Mouse (Mus musculus) olfactory bulb, adult 2 months (tissue): ENCODE results near the gene Sec24b. TPM values are rescaled to one million over a fixed set of nuclear protein-coding genes. Genes with fewer than 3 reads are reported as not detected.

Experiments
- H3K27ac ChIP-seq: fragments of 200-500 bp; 2 replicates; pipeline ENCODE4 v1.5.1; 2012; ENCODE audit warnings: low read depth, low read length; ENCODE audit not compliant: insufficient read depth
- H3K4me1 ChIP-seq: fragments of 200-500 bp; 2 replicates; pipeline ENCODE4 v1.6.1; 2012; ENCODE audit warnings: low read length; ENCODE audit not compliant: control insufficient read depth, insufficient read depth
- H3K4me3 ChIP-seq: fragments of 200-500 bp; 2 replicates; pipeline ENCODE4 v1.5.1; 2012; ENCODE audit warnings: mild to moderate bottlenecking, low read depth, low read length, moderate library complexity; ENCODE audit not compliant: insufficient read depth
- CTCF ChIP-seq: fragments of 200-500 bp; IDR thresholded peaks from 2 replicates; pipeline ENCODE4 v1.5.1; 2012; ENCODE audit warnings: low read depth, mild to moderate bottlenecking, low read length, moderate library complexity; ENCODE audit not compliant: insufficient read depth
- POLR2A ChIP-seq: fragments of 200-500 bp; IDR thresholded peaks from 2 replicates; pipeline ENCODE4 v1.6.1; 2012; ENCODE audit warnings: mild to moderate bottlenecking, low read depth, low read length, moderate library complexity; ENCODE audit not compliant: insufficient read depth
- WGBS: fragments of 180-500 bp; shearing (Covaris S2); methylation state at CpG from one replicate; pipeline ENCODE4 v1.1.7; 2018; 5-methylcytosine and 5-hydroxymethylcytosine counted together
- polyA plus RNA-seq: library from polyadenylated mRNA; stranded (reverse); fragments of >200 nt; gene quantifications from 2 replicates; pipeline ENCODE4 v1.2.4, GENCODE M21; 2012; ENCODE audit warnings: low replicate concordance; ENCODE audit not compliant: missing spikeins, insufficient read depth, insufficient read length

The Sec24b gene
- polyA plus RNA-seq, 1 experiment, result not detected

DNA sequence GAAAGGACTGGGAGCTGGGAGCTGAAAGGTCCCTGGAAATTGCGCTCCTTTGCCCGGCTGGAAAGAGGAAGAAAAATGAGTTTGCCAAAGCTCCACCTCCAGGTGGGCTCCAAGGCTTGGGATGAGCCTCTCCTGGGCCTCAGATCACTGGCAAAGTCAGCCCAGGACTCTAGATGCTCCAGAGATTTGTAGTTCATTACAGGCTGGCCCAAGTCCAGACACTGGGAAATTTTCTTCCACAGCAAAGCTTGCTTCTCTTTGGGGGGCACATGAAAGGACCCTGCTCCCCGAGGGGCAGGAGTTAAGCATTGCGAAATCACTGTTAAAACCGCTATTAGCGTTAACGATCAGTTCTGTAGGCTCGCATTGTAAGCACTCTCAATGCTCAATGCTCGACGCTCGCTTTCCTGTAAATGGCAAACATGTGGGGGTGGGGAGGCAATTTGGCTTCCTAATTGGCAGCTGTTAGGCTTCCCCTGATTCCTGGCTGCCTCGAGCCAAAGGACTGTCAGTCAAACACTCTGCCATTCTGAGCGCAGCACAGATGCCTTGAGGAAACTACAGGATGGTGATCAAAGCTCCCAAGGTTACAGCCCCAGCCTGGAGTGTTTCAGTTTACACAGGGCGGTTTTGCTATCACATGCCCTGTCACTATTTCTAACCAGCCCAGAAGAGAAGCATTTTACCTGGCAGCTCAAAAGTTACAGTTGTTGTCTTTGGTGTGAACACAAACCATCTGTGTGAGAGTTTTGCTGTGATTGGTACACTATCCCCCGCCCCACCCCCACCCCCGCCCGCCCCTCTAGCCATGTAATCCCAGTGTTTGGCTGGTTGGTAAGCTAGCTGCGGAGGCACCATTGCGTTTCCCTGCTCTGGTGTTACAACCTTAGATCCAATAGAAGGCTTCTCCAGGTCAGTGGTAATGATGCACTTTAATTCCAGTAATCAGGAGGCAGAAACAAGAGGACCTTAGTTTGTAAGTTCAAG lies 90.5 kb downstream of the Sec24b start:
- Histone ChIP-seq H3K27ac (no peak overlapping the region), H3K4me3 (peak overlapping the region; percentile 61), H3K4me1 (peaks cover 16% of the 10 kb centered on the region)
- 10% methylated on average over 19 of the region's 19 CpGs for WGBS
- TF ChIP-seq POLR2A, result no peak

DNA sequence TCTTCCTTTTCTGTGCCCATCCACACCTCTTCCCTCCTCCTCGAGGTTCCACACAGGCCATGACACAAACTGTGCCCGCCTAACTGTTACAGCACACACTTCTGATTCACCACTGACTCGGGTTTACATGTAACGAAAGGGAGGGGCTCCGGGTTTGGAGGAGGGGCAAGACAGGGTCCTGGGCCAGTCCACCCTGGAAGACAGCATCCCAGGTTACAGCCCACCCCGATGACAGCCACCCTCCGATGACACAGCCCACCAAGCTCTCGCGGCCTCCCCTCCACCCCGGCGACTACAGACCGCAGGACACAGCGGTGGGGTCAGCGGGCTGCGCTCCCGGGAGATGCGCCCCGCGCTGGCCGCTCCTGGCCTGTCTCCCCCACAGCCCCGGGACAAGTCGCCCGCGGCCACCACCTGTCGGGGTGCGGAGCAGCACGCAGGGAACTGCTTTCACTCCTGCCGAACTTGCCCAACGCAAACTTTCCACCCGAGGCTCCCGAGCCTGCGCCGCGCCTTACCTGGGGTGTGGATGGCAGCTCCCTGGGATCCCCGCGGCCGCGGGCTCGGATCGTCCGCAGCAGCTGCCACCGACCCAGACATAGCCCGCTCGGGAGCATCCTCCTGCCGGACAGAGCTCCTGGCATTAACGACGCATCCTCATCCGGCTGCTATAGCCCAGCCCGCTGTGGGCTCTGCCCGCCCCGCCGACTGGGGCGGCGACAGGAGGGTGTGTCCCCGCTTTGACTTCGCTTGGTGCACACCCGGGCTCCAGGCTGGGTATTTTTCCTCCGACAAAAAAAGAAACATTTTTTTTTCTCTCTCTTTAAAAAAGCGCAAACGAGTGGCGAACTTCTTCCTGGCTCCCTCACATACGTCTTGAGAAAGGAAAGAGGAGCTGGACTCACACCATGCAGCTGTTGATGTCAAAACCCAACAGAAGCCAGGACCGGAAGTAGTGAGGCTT lies 91.6 kb downstream of the Sec24b start, which contains the start of gene Mcub:
TSS of gene Mcub (minus strand) at position 775 of the 964 bp plus-strand sequence.
- no peak within 1 kb of the TSS for H3K27ac ChIP-seq
- no peak for TF ChIP-seq CTCF
- no peak for TF ChIP-seq POLR2A
- peaks cover 18% of the 10 kb centered on the region for H3K4me1 ChIP-seq
- peak within 1 kb of the TSS; percentile 61 for H3K4me3 ChIP-seq
- WGBS, result under 1% methylated on average over 63 of the region's 63 CpGs

DNA sequence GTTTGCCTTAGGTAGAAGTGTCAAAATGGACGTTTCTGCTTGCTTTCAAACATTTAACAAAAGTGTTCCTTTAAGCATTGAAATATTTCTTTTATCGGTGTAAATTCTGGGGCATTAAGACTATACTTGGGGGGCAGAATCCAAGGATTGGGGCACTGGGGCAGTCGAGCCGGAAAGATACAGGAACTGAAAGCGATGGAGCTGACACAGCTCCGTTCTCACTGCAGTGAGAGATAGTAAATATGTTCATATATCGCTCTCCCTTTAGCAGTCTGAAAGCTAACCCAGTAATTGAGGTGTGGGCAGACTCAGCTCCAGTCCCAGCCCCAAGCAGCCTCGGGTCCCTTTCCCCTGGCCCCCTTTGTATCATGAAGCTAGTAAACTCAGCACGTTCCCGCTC lies 92.3 kb downstream of the Sec24b start:
- H3K4me1 ChIP-seq, result peaks cover 18% of the 10 kb centered on the region
- H3K4me3 ChIP-seq, result peak overlapping the region; percentile 61
- H3K27ac ChIP-seq, result no peak overlapping the region
- TF ChIP-seq POLR2A (no peak), CTCF (no peak)
- 29% methylated on average over 10 of the region's 10 CpGs for WGBS

DNA sequence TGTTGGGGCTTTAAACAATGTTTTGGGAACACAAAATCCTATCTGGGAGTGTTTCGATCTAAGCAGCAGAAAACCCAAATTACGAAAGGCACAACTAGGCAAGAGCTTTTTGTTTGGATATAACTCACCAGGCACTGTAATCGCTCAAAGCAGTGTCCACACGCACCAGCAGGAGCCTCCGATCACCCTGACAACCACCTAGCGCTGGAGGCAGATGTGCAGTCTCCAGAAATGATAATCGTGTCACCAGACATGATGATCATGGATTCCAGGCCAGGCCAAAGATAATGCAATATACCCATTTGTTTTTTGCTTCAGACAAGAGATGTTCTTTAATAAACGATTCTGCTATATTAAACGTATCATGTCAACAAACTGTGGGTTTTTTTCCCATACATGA lies 93.5 kb downstream of the Sec24b start:
- 76% methylated on average over 9 of the region's 9 CpGs for WGBS
- H3K4me3 ChIP-seq, result no peak overlapping the region
- no peak for TF ChIP-seq POLR2A
- no peak for TF ChIP-seq CTCF

DNA sequence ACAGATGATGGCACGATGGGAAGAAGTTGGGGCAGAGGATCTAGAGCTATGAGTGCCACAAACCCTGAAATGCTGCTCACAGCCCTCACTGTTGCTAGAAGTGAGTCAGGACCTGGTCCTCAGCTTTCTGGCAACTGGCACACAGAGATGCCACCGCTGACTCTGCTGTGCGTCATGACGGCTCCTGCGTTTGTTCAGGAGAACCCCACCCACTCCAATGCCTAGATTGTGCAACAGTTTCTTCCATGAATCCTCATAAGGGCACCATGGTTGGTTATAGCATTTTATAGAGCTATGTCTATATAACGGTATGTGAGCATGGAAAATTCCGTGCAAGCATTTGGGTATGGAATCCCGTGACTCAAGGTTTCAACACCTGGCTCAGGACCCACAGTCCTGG lies 96.7 kb downstream of the Sec24b start:
- Histone ChIP-seq H3K27ac (no peak overlapping the region), H3K4me1 (peaks cover 9% of the 10 kb centered on the region), H3K4me3 (no peak overlapping the region)
- WGBS, result 88% methylated on average over 8 of the region's 8 CpGs
- TF ChIP-seq POLR2A, result no peak

More for the DNA sequence above, 93.5 kb downstream of the Sec24b start:
- Histone ChIP-seq H3K4me1 (peaks cover 18% of the 10 kb centered on the region), H3K27ac (no peak overlapping the region)

DNA sequence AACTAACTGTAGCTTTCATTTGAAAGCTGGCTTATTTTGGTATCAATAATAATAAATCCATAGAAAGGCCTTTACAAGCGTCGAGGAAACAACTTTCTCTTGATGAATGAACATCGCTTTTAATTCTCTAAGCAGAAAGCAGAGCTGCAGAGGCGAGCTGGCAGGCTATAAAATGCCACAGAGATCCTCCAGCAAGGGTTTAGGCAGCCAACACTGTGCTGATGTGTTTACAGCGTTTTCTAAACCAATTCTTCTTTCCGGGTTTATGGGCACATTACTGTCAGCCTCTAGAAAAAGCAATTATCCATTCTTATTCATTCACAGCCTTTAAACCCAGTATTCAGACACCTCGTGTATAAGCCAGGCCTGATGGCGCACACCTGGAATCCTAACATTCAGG lies 98.8 kb downstream of the Sec24b start:
- Histone ChIP-seq H3K4me3 (no peak overlapping the region), H3K27ac (no peak overlapping the region), H3K4me1 (peaks cover 2% of the 10 kb centered on the region; the same call in 1 of the 2 replicates)
- WGBS, result 24% methylated on average over 8 of the region's 8 CpGs
- no peak for TF ChIP-seq POLR2A
- TF ChIP-seq CTCF, result no peak

DNA sequence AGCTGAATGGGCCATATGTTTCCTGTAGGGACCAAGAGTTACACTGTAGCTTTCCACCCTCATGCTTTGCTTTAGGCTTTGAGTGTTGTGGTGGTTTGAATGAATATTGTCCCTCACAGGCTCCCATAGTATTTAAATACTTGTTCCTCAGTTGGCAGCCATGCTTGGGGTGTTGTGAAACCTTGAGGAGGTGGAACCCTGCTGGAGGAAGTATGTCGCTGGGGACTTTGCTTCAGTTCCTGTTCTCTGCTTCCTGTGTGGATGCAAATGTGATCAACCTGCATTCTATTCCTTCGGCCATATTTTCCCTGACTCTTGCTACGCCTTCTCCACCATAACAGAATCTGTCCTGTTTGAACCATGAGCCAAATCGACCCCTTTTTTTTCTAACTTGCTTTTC lies 108.1 kb downstream of the Sec24b start:
- H3K27ac ChIP-seq, result no peak overlapping the region
- H3K4me1 ChIP-seq, result 0 out of 2 replicates have a peak, but pooled peaks cover 1% of the 10 kb centered on the region
- WGBS, result 97% methylated on average over 4 of the region's 4 CpGs
- TF ChIP-seq POLR2A (no peak), CTCF (no peak)
- no peak overlapping the region for H3K4me3 ChIP-seq

DNA sequence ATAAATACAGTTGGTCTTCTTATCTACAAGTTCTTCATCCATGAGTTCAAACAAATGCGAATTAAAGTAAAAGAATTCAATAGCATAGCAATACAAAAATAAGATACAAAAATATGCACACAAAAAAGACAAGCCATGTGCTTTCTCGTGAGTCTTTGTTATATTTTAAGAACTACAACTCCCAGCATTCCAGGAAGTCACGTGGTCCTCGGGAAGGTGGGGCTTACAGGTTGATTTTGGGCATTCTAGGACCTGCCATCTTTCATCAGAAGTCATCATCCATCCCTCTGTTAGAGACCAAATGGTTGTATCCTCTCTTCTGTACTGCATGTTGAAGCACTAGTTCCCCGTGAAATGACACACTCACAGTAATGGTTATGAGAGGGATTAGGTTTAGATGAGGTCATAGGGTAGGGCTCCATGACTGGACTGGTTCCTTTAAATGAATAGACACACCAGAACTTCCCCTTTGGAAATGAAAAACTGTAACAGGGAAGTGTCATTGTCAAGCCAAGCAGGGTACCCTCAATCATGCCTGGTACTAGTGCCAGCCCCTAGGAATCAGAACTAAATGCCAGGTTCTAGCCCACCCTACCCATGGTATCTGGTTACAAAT lies 112.1 kb downstream of the Sec24b start:
- Histone ChIP-seq H3K4me1 (0 out of 2 replicates have a peak, but pooled peaks cover 3% of the 10 kb centered on the region), H3K27ac (no peak overlapping the region), H3K4me3 (no peak overlapping the region)
- no peak for TF ChIP-seq POLR2A
- TF ChIP-seq CTCF, result no peak
- WGBS, result 86% methylated on average over 5 of the region's 5 CpGs

DNA sequence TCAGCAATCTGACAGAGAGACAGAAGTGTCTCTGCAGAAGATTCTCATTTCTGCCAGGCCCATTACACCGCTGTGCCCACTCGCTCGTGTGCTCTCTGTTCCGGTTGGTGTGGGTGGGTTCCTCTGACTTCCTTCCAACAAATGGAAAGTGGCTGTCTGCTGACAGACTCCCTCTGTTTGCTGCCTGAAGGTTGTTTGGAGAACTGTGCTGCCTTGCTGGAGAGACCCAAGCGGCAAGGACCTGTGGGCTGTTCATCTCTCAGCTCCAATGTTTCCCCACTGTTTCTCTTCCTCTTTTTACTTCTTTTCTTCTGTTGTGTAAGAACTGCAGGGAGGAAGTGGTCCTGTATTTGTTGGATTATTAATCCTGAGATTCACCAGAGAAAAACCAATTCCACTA lies 113.0 kb downstream of the Sec24b start:
- Histone ChIP-seq H3K4me1 (0 out of 2 replicates have a peak, but pooled peaks cover 3% of the 10 kb centered on the region), H3K4me3 (no peak overlapping the region), H3K27ac (no peak overlapping the region)
- 55% methylated on average over 5 of the region's 5 CpGs for WGBS
- TF ChIP-seq POLR2A, result no peak
- no peak for TF ChIP-seq CTCF
